Mouse (Mus musculus) c-Kit-positive CD71-negative TER-119-negative erythroid progenitor cells, embryonic 14.5 days (primary cell): ENCODE results near the gene Ssbp3.

Source experiments
- DNase-seq: peaks from one replicate; pipeline ENCODE4 v3.0.0-alpha.2; 2013; ENCODE audit warnings: low read depth

The Ssbp3 gene

DNA sequence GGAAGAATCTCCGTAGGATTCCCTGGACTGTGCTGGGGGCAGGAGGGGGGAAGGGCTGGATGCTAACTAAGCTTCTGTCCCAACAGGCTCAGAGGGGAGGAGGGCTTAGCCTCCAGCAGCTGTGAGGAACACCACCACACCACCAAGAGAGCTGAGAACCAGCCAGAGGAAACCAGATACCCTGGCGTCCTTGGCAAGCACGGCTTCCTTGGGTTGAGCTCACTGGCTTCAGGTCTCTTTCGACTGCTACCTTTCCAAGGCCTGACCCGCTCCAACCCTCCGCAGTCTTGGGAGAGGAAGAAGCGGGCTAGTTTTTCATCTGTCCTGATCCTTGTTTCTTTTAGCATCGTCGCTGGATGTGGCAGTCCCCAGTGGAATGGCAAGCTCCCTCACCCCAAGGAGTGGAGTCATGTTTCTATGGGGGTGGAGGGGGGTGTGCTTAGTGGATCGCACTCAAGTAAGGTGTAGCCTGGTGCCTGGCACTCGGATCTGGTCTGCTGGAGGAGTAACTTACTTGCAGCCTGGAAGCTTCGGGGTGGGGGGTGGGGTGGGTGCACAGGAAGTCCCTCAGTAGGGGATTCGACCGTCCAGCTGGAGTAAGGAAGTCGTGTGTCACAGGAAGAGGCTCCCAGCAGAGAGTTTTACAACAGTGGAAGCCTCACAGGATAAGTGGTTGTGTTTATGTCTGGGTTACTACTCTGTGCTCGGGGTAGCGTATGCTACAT is 2.6 kb upstream of the Ssbp3 start:
- DNase-seq: no peak

- DNase-seq: no peak
Measured at GRCm38 (mm10) chr4:106908426-106908809, 2.1 kb upstream of the Ssbp3 start.

- no peak for DNase-seq
Measured at GRCm38 (mm10) chr4:106908950-106909751, 1.4 kb upstream of the Ssbp3 start.

- no peak for DNase-seq
Measured at GRCm38 (mm10) chr4:106909797-106910196, 704 bp upstream of the Ssbp3 start.

GRCm38 (mm10) chr4:106911246-106911801 is 823 bp downstream of the Ssbp3 start:
- no peak for DNase-seq

GRCm38 (mm10) chr4:106911951-106912688 is 1.6 kb downstream of the Ssbp3 start:
- no peak for DNase-seq

DNA sequence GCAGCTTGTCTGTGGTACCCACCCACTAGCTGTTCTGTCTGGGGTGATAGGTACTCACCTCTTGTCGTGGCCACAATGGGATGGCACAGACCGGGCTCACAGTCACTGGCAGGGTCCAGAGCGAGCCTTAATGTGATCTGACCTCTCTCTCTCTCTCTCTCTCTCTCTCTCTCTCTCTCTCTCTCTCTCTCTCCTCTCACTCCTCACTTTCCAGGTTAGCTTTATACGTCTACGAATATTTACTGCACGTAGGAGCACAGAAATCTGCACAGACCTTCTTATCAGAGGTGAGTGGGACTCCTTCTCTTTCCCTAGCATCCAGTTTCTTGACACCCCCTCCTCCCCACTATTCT is 2.2 kb downstream of the Ssbp3 start:
- no peak for DNase-seq

DNA sequence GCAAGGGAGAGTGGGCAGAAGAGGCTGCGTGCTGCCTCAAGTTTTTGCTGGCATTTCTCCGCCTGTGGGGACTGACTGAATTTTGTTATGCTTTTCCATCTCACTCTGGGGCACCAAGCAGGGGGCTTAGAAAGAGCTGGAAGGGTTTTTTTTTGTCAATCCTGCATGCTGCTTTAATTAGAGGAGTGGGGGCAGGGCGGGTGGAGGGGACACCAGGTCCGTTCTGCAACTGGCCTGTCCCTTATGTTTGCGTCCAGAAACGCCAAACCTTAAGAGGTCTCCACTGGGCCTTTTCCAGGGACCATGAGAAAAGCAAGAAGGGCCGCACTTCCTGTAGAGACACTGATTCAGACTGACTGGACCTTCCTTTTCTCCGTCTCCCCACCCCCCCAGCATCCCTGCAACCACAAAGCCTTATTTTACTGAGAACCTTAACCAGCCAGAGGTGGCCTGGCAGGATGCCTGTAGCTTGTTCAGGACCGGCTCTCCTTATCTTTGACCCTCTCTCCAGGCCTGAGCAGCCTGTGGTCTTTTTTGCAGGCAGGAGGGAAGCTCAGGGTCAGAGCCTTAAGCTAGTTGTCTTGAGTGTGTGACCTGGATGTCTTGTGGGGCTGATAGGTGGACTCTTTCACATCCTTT is 3.0 kb downstream of the Ssbp3 start:
- DNase-seq: no peak

DNA sequence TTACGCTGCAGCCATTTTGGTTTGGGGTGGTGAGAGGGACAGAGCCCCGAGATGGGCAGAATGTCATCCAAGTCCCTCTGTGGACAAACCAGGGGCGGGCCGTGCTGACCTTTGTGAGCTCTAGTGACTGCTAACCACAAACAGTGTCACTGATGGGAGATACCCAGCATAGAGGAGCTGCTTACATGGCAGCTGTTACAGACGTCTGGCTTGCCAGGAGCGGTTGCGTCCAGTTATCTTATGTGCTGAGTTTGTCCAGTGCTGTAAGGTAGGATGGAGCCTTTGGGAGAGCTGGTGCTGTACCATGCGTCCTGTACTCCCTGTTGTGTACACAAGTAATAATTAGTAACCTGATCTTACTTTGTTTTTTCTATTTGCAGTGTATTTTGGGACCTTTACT is 4.8 kb downstream of the Ssbp3 start:
- DNase-seq: no peak

GRCm38 (mm10) chr4:106918263-106918662 is 7.8 kb downstream of the Ssbp3 start:
- DNase-seq: no peak

DNA sequence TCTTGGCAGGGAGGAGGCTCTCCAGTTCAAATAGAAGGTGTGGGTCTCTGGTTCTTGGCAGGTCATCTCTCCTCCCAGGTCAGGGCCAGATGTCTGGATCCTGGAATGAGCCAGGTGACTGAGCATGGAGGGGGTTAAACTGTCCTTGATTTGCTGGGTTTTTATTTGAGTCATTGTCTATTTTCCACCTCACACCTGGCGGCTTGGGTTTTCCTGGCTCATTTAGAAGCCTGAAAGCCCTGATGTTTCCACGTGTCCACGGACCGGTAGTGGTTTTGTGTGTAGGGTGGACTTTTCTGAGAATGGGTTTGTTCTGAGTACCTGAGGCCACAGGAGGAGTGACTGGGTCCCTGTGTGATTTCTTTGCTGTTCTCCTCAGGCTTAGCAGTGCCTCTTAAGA is 9.6 kb downstream of the Ssbp3 start:
- no peak for DNase-seq

DNA sequence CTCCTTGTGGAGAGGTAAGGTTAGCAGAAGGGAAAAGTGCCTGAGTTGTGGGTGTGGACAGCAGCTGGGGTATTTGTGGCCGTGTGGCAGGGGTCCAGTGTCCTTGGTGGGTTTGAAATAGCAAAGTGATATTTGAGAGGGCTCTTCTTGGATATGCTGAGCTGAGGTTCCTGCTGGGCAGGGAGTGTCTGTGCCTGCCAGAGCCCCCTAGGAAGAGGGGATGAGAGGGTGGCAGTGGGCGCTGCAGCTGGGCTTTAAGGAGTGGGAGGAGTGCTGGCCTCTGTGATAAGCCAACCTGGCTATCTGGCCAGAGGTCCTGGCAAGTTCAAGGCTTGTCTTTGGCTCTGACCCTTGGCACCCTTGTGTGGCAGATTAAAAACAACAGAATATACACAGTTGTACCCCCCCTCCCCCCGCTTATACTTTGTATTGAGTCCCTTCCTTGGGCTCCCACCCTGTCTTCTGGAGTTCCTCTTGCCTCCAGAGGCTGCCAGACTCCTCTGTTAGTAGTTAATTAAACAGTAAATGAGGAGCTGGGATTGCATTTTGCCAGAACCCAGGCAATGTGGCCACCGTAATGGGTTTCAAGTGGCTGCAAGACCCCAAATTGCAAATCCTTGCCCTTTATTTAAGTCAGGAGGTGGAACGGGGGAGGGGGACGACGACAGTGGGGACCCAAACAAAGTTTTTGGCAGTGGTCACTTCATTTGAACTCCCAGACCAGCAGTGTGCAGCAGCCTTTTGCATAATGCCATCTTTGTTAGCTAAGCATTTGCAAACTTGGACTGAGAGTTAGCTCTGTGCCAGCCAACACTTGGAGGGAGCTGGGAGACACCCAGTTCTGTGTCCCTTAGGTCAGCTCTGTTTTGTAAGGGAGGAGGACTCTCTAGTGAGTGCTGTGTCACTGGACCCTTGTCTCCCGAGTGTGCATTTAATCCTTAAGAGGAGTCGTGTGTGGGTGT is 11.2 kb downstream of the Ssbp3 start:
- no peak for DNase-seq

GRCm38 (mm10) chr4:106922919-106923318 is 12.4 kb downstream of the Ssbp3 start:
- DNase-seq: no peak

DNA sequence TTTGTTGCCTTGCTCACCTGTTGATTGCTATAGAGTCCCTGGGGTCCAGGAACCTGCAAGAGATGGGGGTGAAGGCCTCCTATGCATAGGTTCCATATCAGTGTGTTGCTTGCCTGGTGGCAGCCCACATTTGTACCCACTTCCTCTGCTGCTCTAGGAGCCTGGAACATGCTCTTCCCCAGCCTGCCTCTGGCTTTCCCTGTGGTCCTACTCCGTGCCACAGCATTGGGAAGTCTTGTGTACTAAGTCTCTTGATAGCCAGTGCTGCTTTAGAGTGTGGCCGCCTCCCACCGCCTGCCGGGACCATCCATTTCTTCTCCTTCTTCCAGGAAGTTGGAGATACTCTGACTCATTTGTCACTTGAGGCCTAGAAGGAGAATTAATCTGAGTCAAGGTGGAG is 13.7 kb downstream of the Ssbp3 start:
- no peak for DNase-seq

DNA sequence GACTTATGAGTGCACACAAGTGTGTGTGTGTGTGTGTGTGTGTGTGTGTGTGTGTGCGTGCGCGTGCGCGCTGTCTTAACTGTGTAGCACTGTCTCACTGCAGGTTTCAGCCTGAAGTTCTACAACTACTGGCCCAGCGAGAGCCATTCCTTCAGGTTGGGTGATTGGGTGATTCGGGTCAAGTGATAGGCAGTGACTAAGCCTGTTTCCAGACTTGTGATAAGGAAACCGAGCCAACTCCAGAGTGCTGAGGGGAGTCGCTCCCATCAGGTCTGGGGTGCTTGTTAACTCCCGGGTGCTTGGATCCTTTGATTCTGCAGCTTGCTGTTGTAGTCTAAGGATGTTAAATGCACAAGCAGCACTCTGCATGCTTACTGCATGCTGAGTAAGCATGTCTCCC is 14.4 kb downstream of the Ssbp3 start:
- DNase-seq: no peak

GRCm38 (mm10) chr4:106926401-106926800 is 15.9 kb downstream of the Ssbp3 start:
- DNase-seq: no peak

DNA sequence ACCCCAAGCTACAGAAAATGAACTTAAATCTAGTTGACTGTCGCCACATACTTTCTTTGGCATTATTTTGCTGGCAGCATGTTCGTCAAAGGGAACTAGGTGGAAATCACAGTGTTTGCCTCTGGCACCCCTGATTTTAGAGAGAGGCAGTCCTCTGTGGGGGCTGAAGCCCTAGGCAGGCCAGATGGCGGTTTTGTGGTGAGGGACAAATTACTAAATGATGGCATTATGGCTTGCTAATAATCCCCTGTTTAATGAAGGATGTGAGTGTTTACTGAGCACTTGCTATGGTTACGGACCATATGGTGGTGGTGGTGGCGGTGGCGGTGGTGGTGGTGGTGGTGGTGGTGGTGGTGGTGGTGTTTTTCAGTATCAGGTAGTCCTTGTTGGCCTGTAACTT is 16.5 kb downstream of the Ssbp3 start:
- no peak for DNase-seq

DNA sequence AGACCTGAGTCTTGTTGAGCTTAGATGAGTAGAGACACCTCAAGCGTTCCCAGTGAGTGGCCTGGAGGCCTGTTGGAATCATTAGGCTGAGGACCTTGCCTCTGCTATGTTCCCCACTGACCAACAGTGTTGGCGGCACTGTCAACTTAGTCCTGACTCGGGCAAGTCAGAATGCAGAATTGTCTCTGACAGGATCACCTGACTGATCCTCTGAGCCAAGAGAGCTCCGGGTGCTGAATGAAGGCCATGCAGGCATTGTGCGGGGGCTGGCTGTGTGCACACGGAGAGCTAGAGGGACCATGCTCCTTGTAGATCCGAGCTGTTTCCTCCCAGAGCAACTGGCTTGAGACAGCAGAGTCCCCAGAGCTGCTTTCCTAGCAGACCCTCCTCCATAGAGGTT is 18.5 kb downstream of the Ssbp3 start:
- DNase-seq: no peak

DNA sequence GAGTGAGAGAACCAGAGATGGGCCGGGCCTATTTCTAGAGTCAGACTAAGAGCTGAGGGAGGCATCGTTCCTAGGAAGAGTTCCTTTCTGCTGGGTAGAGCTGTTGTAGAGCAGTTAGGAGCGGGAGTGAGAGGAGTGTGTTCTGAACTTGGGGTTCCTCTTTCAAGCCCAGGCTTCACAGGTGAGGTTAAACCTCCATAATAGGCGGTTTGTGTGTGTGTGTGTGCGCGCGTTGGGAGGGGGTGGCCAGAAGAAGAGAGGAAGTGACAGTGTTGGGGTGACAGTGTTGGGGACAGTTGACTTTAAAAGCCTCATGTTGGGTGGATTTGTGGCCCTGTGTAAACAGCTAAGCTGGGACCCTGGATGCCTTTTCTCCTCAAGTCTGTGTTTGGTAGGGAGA is 22.1 kb downstream of the Ssbp3 start:
- DNase-seq: no peak

DNA sequence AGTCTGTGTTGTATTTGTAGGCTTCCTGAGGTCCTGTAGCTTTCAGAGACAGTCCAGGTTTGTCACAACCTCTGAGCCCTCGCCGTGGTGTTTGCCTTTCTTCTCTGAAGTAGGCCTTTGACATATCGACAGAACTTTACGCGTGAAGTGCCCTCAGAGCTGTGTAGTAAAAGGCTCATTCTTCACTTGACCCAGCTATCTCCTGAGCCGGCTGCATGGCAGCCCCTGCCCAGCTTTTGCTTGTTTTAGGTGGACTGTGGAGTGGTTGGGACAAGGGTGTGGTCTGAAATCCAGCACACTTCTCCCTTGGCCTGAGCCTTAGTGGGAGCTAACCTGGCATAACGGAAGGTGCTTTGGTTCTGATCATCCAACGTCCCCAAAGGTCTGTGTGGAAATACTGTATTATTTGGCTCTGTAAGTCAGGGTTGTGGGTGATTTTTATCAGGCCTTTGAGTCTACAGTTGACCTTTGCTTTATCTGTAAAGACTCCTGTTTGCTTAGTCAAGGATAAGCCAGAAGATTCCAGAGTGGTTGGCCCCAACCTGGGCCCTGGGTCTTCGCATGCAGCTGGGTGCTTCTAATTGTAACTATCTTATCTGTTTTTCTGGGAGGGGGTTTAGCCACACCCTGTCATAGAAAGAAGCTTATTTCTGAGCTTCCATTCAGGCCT is 23.4 kb downstream of the Ssbp3 start:
- no peak for DNase-seq
